In the genomic region with DNA sequence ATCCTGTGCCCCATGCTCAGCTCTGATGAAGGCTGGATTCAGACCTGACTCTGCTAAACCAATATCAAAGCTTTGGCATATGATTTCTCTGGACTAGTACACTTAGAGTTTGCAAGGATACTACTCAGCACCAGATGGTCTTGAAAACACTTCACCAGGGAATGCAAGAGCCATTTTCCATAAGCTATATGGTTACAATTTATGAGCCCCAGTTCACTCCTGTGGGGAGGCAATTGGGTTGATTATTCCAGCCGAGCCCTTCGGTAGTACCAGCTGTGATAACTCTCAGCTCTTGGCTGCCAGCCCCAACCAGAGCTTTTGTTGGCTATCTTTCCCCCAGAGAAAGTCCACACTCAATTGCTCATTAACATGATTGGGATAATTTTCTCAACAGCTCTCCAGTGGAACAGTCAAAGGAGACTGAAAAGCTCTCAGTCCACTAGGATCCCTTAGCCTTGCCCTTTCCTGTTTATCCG, we compare ENCODE assay signal across 9 mouse cellular contexts.
DNase-seq lines count a peak whose midpoint lies in the region; TF ChIP-seq lines count a peak whose summit lies in the region.
"Had no signal": no experiment of that assay in that cellular context is flagged by ENCODE, and none has a peak within 500 bp of the region (broad histone marks: within the 10 kb centered on the region; RNA-seq: fewer than 3 reads in every experiment).

No protein-coding gene starts in this region.

- H3K4me1 ChIP-seq in thymus, adult 2 months (replicated peaks; ENCODE audit: control insufficient read depth, insufficient read depth, low read length), result no peaks in the 10 kb centered on the region
- H3K4me1 ChIP-seq: heart, embryonic 15.5 days had no signal

- H3K36me3 ChIP-seq in thymus, adult 2 months (ENCODE audit: control insufficient read depth, insufficient read depth, low read length), result no peaks in the 10 kb centered on the region
- H3K36me3 ChIP-seq: heart, embryonic 15.5 days had no signal

- H3K27me3 ChIP-seq in thymus, adult 2 months (ENCODE audit: control insufficient read depth, insufficient read depth, low read length), result no peaks in the 10 kb centered on the region
- H3K27me3 ChIP-seq: heart, embryonic 15.5 days had no signal

- no peak for TF ChIP-seq CTCF in thymus, adult 2 months (IDR thresholded peaks at IDR 0.05; ENCODE audit: borderline replicate concordance, control insufficient read depth, extremely low read depth, insufficient read depth, low read length, poor library complexity)

- no peak for TF ChIP-seq POLR2A in thymus, adult 2 months (IDR thresholded peaks at IDR 0.05; ENCODE audit: control insufficient read depth, extremely low read depth, insufficient read depth, low read length, poor library complexity)

- H3K4me3 ChIP-seq in thymus, adult 2 months (ENCODE audit: control insufficient read depth, insufficient read depth, low read length), result no peak overlapping the region
- H3K4me3 ChIP-seq: heart, embryonic 15.5 days had no signal

- 94% methylated on average over 3 of the region's 3 CpGs for WGBS in thymus, adult 2 months

- intact Hi-C loops in left cerebral cortex, postnatal 14 days (cut with DNase I), result no loop called here

- DNase-seq in cerebellum, postnatal 10 days, result peak; percentile 65 to 74
- DNase-seq in cerebellum, adult 9-11 months, result no peak
- peak; percentile 88 for DNase-seq in Muller cell, postnatal 12 days (ENCODE audit: inconsistent ontology term)
- DNase-seq in kidney, adult 11 months, result peak; percentile 7
- peak; percentile 10 to 20 for DNase-seq in left cerebral cortex, postnatal 14 days (ENCODE audit: low spot score in 2 of 2)
- DNase-seq in retina, postnatal 1 day, result peak; percentile 62
- DNase-seq in adrenal gland, postnatal 4 days (ENCODE audit: low spot score in 2 of 2), result no peak
- no peak for DNase-seq in thymus, adult 2 months

- H3K27ac ChIP-seq in thymus, adult 2 months (ENCODE audit: control insufficient read depth, insufficient read depth, low read length), result no peak overlapping the region
- H3K27ac ChIP-seq: heart, embryonic 15.5 days had no signal

Comparison
In these comparisons a context has a peak if more than half of its experiments do, and no peak if none do; other contexts are left out.
1. DNase-seq: peak in cerebellum, postnatal 10 days (2 of 2), Muller cell, postnatal 12 days (single experiment), kidney, adult 11 months (single experiment), left cerebral cortex, postnatal 14 days (2 of 2) and retina, postnatal 1 day (single experiment); none in cerebellum, adult 9-11 months (single experiment), adrenal gland, postnatal 4 days (0 of 2) and thymus, adult 2 months (single experiment).